Mouse (Mus musculus) liver, postnatal 0 days (tissue): ENCODE data around the gene Fam20b.

Experiments used
- CTCF ChIP-seq: sonication (generic); IDR thresholded peaks from 2 replicates; pipeline ENCODE4 v1.5.1; 2016; ENCODE audit warnings: antibody characterized with exemption, low read depth
- EP300 ChIP-seq: IDR thresholded peaks from 2 replicates; pipeline ENCODE4 v1.6.1; 2016; ENCODE audit warnings: antibody characterized with exemption, low read depth, mild to moderate bottlenecking

- TF ChIP-seq CTCF (no peak), EP300 (no peak)
These were observed 42.3 kb downstream of the Fam20b start for GRCm38 (mm10) chr1:156676596-156676995.
